Mouse (Mus musculus): ENCODE data around the gene Olfr193. TPM values are rescaled to one million over a fixed set of nuclear protein-coding genes. Genes with fewer than 3 reads are reported as not detected.

Gene Olfr193
- not detected in 2 replicates for polyA plus RNA-seq (2012; rRNA removed)

GRCm38 (mm10) chr16:59111781-59112180 is at the start of gene Olfr193:
TSS of gene Olfr193 (minus strand) at chr16:59111881.

GRCm38 (mm10) chr16:59146746-59147145 is 35.1 kb upstream of the Olfr193 start, which contains the start of gene Olfr195:
TSS of gene Olfr195 (plus strand) at chr16:59147046.

GRCm38 (mm10) chr16:59120969-59121368 is 9.3 kb upstream of the Olfr193 start, which contains the start of gene Olfr194:
TSS of gene Olfr194 (minus strand) at chr16:59121069.

GRCm38 (mm10) chr16:59089722-59090121 is 22.0 kb downstream of the Olfr193 start, which contains the start of gene Olfr191:
TSS of gene Olfr191 (minus strand) at chr16:59089822.

GRCm38 (mm10) chr16:59077905-59078304 is 33.8 kb downstream of the Olfr193 start, which contains the start of gene Olfr190:
TSS of gene Olfr190 (minus strand) at chr16:59078005.

Other genes with a start within 250 kb of the Olfr193 start
- gene Olfr177, start 237.1 kb downstream of the Olfr193 start, polyA plus RNA-seq (2012; rRNA removed), result not detected in 2 replicates
- not detected in 2 replicates for gene Olfr178, start 219.8 kb downstream of the Olfr193 start, polyA plus RNA-seq (2012; rRNA removed)
- gene Olfr181, start 183.1 kb downstream of the Olfr193 start, polyA plus RNA-seq (2012; rRNA removed), result not detected in 2 replicates
- not detected in 2 replicates for gene Olfr180, start 182.5 kb downstream of the Olfr193 start, polyA plus RNA-seq (2012; rRNA removed)
- not detected in 2 replicates for gene Olfr183, start 116.5 kb downstream of the Olfr193 start, polyA plus RNA-seq (2012; rRNA removed)
- not detected in 2 replicates for gene Olfr186, start 81.6 kb downstream of the Olfr193 start, polyA plus RNA-seq (2012; rRNA removed)
- not detected in 2 replicates for gene Olfr187, start 72.1 kb downstream of the Olfr193 start, polyA plus RNA-seq (2012; rRNA removed)
- not detected in 2 replicates for gene Olfr190, start 33.9 kb downstream of the Olfr193 start, polyA plus RNA-seq (2012; rRNA removed)
- gene Olfr191, start 22.1 kb downstream of the Olfr193 start, polyA plus RNA-seq (2012; rRNA removed), result not detected in 2 replicates
- not detected in 2 replicates for gene Olfr194, start 9.2 kb upstream of the Olfr193 start, polyA plus RNA-seq (2012; rRNA removed)
- gene Olfr195, start 35.2 kb upstream of the Olfr193 start, polyA plus RNA-seq (2012; rRNA removed), result not detected in 2 replicates
- gene Olfr196, start 58.6 kb upstream of the Olfr193 start, polyA plus RNA-seq (2012; rRNA removed), result not detected in 2 replicates
- gene Olfr198, start 91.7 kb upstream of the Olfr193 start, polyA plus RNA-seq (2012; rRNA removed), result not detected in 2 replicates
- gene Olfr199, start 107.9 kb upstream of the Olfr193 start, polyA plus RNA-seq (2012; rRNA removed), result not detected in 2 replicates
- not detected in 2 replicates for gene Olfr201, start 160.8 kb upstream of the Olfr193 start, polyA plus RNA-seq (2012; rRNA removed)
- gene Olfr202, start 174.9 kb upstream of the Olfr193 start, polyA plus RNA-seq (2012; rRNA removed), result not detected in 2 replicates
- not detected in 2 replicates for gene Olfr203, start 187.0 kb upstream of the Olfr193 start, polyA plus RNA-seq (2012; rRNA removed)
- not detected in 2 replicates for gene Olfr204, start 206.4 kb upstream of the Olfr193 start, polyA plus RNA-seq (2012; rRNA removed)
- gene Olfr205, start 219.3 kb upstream of the Olfr193 start, polyA plus RNA-seq (2012; rRNA removed), result not detected in 2 replicates
- gene Olfr206, start 237.4 kb upstream of the Olfr193 start, polyA plus RNA-seq (2012; rRNA removed), result not detected in 2 replicates